Mouse (Mus musculus) lung, adult 2 months (tissue): ENCODE data around the gene Arl6.

Experiments used
- CTCF ChIP-seq: fragments of 200-500 bp; IDR thresholded peaks from 2 replicates; pipeline ENCODE4 v1.5.1; 2011; ENCODE audit warnings: mild to moderate bottlenecking, low read length, control low read depth; ENCODE audit not compliant: insufficient read depth
- POLR2A ChIP-seq: fragments of 200-500 bp; IDR thresholded peaks from 2 replicates; pipeline ENCODE4 v1.6.1; 2011; ENCODE audit warnings: low read depth, mild to moderate bottlenecking, control low read depth, low read length, borderline replicate concordance; ENCODE audit errors: extremely low read depth

DNA sequence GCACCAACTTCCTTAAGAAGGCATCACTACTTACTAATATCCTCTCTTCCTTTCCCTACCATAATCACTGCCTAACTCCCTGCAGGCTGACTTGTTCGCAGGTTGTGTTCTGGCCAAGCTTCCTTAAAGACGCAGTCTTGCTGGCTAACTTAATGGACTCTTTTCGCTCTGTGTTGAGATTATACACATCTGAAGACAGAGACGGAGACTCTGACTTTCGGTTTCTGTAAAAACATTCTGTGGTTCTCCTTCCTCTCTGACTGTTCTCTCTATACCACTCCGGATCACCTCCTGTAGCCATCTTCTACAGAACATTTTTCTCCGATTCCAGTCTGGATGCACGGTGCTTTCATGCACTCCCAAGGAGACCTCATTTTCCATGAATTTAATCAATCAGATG lies 68.4 kb downstream of the Arl6 start:
- no peak for TF ChIP-seq CTCF
- TF ChIP-seq POLR2A = no peak
